Mouse (Mus musculus) kidney, embryonic 14.5 days (tissue): ENCODE measurements around the gene Terb2. TPM values are rescaled to one million over a fixed set of nuclear protein-coding genes. Genes with fewer than 3 reads are reported as not detected.

Source experiments
- ATAC-seq: fragments of 200-750 bp; cut with Nextera tagmentation; 2 replicates; pipeline ENCODE4 v1.8.0; 2017; ENCODE audit warnings: moderate number of reproducible peaks, mild to moderate bottlenecking, moderate TSS enrichment, moderate library complexity; ENCODE audit not compliant: low FRiP score, low TSS enrichment
- H3K27ac ChIP-seq: fragments of 300-500 bp; sonication (generic); 2 replicates; pipeline ENCODE4 v1.5.1; 2014; ENCODE audit warnings: low read depth, mild to moderate bottlenecking, low read length, moderate library complexity, mixed read lengths
- H3K27me3 ChIP-seq: fragments of 300-500 bp; sonication (generic); 2 replicates; pipeline ENCODE4 v1.6.1; 2014; ENCODE audit warnings: mild to moderate bottlenecking, low read length; ENCODE audit not compliant: control insufficient read depth, insufficient read depth
- H3K36me3 ChIP-seq: fragments of 300-500 bp; sonication (generic); 2 replicates; pipeline ENCODE4 v1.6.1; 2014; ENCODE audit warnings: low read length, mixed read lengths; ENCODE audit not compliant: control insufficient read depth, insufficient read depth
- H3K4me1 ChIP-seq: fragments of 300-500 bp; sonication (generic); 2 replicates; pipeline ENCODE4 v1.6.1; 2014; ENCODE audit warnings: low read length, mixed read lengths; ENCODE audit not compliant: control insufficient read depth, insufficient read depth
- H3K4me2 ChIP-seq: fragments of 300-500 bp; sonication (generic); replicated peaks from 2 replicates; pipeline ENCODE4 v1.6.1; 2014; ENCODE audit warnings: low read depth, mild to moderate bottlenecking, low read length
- H3K4me3 ChIP-seq: fragments of 300-500 bp; sonication (generic); 2 replicates; pipeline ENCODE4 v1.5.1; 2014; ENCODE audit warnings: mild to moderate bottlenecking, low read length
- H3K9ac ChIP-seq: fragments of 300-500 bp; sonication (generic); 2 replicates; pipeline ENCODE4 v1.6.1; 2014; ENCODE audit warnings: low read depth, mild to moderate bottlenecking, low read length, moderate library complexity
- H3K9me3 ChIP-seq: fragments of 300-500 bp; sonication (generic); 2 replicates; pipeline ENCODE4 v1.6.1; 2016; ENCODE audit warnings: low read length; ENCODE audit not compliant: control insufficient read depth
- WGBS: fragments of 180-500 bp; shearing (Covaris S2); extraction: QIAGEN DNeasy Blood & Tissue Kit; methylation state at CpG from one replicate; pipeline ENCODE4 v1.1.7; 2014; 5-methylcytosine and 5-hydroxymethylcytosine counted together
- polyA plus RNA-seq: library from polyadenylated mRNA; unstranded; fragments of >200 nt; fragmentation: Nextera tagmentation; extraction: Ambion mirVana; gene quantifications from 2 replicates; pipeline ENCODE4 v1.2.1, GENCODE M21; 2014

The Terb2 gene
- polyA plus RNA-seq, 1 experiment from 2014 or later, result not detected

DNA sequence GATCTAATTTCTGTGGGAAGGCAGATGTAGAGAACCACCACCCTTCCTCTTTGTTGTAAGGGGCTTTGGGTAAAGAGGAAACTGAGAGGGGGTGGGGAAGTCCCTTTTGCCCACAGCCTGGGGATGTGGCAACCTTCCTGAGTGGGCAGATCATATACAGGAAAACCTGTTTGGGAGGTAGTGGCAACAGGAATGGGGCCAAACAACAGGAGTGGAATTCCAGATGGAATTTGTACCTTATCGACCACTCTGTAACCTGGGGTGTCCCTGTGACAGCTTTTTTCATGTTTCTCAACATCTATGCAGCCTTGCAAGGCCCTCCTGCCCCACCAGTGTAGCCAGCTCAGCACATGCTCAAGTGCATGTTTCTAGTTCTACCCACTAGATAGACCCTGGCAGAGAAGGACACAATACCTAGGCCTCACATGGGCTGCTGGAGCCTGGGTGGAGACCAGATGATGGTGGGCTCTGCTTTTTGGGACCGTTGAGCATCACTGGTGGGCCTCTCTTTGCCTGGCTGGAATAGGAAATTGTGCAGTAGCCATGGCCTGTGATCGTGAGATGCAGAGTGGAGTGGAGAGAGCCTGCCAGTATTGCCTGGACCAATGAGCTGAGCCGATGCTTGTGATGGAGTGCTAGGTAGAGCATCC lies 29.9 kb upstream of the Terb2 start:
- Histone ChIP-seq H3K36me3 (peaks cover 10% of the 10 kb centered on the region; the same call in 1 of the 2 replicates), H3K4me2 (no peak overlapping the region), H3K27me3 (no peaks in the 10 kb centered on the region), H3K9me3 (no peaks in the 10 kb centered on the region), H3K9ac (no peak overlapping the region), H3K4me1 (no peaks in the 10 kb centered on the region), H3K27ac (no peak overlapping the region), H3K4me3 (no peak overlapping the region)
- no peak for ATAC-seq
- WGBS, result 86% methylated on average over 4 of the region's 4 CpGs

GRCm38 (mm10) chr2:122157561-122157960 lies 28.5 kb upstream of the Terb2 start:
- H3K9me3 ChIP-seq, result no peaks in the 10 kb centered on the region
- no peaks in the 10 kb centered on the region for H3K4me1 ChIP-seq
- no peaks in the 10 kb centered on the region; the same call in 1 of the 2 replicates for H3K36me3 ChIP-seq
- no peak overlapping the region for H3K4me2 ChIP-seq
- H3K9ac ChIP-seq, result no peak overlapping the region
- no peaks in the 10 kb centered on the region for H3K27me3 ChIP-seq
- no peak for ATAC-seq
- no peak overlapping the region for H3K27ac ChIP-seq
- no peak overlapping the region for H3K4me3 ChIP-seq

DNA sequence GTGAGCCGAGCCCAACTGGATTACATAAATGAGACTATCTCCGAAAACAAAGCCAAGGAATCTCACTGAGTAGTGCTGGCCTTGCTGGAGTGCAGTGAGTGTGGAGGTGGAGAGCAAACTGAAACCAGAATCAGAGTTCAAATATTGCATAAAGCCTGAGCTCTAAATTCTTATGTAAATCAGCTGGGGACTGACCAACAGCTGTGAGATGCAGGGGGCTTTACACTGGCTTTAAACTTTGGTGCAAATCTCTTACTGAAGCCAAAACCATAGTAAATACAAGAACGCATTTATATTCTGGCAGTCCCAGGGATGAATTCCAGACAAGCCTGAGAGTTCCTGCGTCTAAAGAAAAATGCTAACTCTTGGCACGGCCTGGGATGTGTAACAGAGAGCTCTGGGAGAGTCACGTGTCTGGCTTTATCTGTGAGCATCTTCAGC lies 27.7 kb upstream of the Terb2 start:
- Histone ChIP-seq H3K27me3 (no peaks in the 10 kb centered on the region), H3K4me1 (no peaks in the 10 kb centered on the region), H3K36me3 (no peaks in the 10 kb centered on the region; the same call in 1 of the 2 replicates), H3K27ac (no peak overlapping the region), H3K9ac (no peak overlapping the region), H3K9me3 (no peaks in the 10 kb centered on the region), H3K4me2 (no peak overlapping the region), H3K4me3 (no peak overlapping the region)
- 74% methylated on average over 6 of the region's 6 CpGs for WGBS
- no peak for ATAC-seq

- H3K27me3 ChIP-seq, result no peaks in the 10 kb centered on the region
- H3K4me3 ChIP-seq, result no peak overlapping the region
- no peaks in the 10 kb centered on the region for H3K4me1 ChIP-seq
- H3K9me3 ChIP-seq, result no peaks in the 10 kb centered on the region
- 72% methylated on average over 6 of the region's 6 CpGs for WGBS
- no peak overlapping the region for H3K9ac ChIP-seq
- H3K4me2 ChIP-seq, result no peak overlapping the region
- H3K27ac ChIP-seq, result no peak overlapping the region
- ATAC-seq, result no peak
- H3K36me3 ChIP-seq, result no peaks in the 10 kb centered on the region
Measured at GRCm38 (mm10) chr2:122159667-122160066, 26.4 kb upstream of the Terb2 start.

- Histone ChIP-seq H3K9me3 (no peaks in the 10 kb centered on the region), H3K36me3 (no peaks in the 10 kb centered on the region), H3K4me1 (no peaks in the 10 kb centered on the region), H3K4me2 (no peak within 1 kb of the TSS), H3K27ac (no peak within 1 kb of the TSS), H3K9ac (no peak within 1 kb of the TSS), H3K27me3 (no peaks in the 10 kb centered on the region), H3K4me3 (no peak within 1 kb of the TSS)
- ATAC-seq, result 0 out of 2 replicates have a peak, but pooled peaks have one; percentile 53
- WGBS, result 56% methylated on average over 2 of the region's 2 CpGs
Measured at GRCm38 (mm10) chr2:122160680-122161079, 25.4 kb upstream of the Terb2 start, which contains the start of gene Trim69. TSS of gene Trim69 (plus strand) at chr2:122160700.

GRCm38 (mm10) chr2:122161542-122161941 lies 24.5 kb upstream of the Terb2 start:
- Histone ChIP-seq H3K4me1 (no peaks in the 10 kb centered on the region), H3K27ac (no peak overlapping the region), H3K4me2 (no peak overlapping the region), H3K4me3 (no peak overlapping the region), H3K27me3 (no peaks in the 10 kb centered on the region), H3K36me3 (no peaks in the 10 kb centered on the region), H3K9ac (no peak overlapping the region), H3K9me3 (no peaks in the 10 kb centered on the region)
- peak; percentile 64; the same call in 1 of the 2 replicates for ATAC-seq
- 38% methylated on average over 4 of the region's 4 CpGs for WGBS

DNA sequence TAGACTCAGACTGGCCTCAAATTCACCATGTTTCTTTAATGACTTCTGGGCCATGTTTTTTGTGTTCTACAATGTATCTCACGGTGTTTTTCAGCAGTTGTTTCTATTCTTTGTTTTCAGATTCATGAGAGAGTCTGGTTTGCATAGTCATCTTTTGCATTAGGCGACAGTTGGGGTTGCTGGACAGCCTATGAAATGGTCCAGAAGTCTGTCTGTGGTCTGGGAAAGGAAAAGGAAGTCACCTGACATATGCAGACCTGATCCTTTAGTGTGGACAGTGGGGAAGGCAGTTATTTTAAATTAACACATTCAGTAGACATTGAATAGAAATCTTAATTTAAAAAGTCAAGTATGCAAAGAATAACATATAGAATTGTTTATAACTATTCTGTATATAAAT lies 23.5 kb upstream of the Terb2 start:
- no peak for ATAC-seq

GRCm38 (mm10) chr2:122163430-122164195 lies 22.5 kb upstream of the Terb2 start:
- Histone ChIP-seq H3K4me2 (no peak overlapping the region), H3K36me3 (no peaks in the 10 kb centered on the region), H3K4me1 (no peaks in the 10 kb centered on the region), H3K9me3 (no peaks in the 10 kb centered on the region), H3K27me3 (no peaks in the 10 kb centered on the region), H3K9ac (no peak overlapping the region), H3K4me3 (no peak overlapping the region), H3K27ac (no peak overlapping the region)
- ATAC-seq, result no peak
- 57% methylated on average over 13 of the region's 13 CpGs for WGBS

More for the DNA sequence above, 23.5 kb upstream of the Terb2 start:
- Histone ChIP-seq H3K9me3 (no peaks in the 10 kb centered on the region), H3K4me1 (no peaks in the 10 kb centered on the region), H3K27me3 (no peaks in the 10 kb centered on the region), H3K27ac (no peak overlapping the region), H3K4me2 (no peak overlapping the region), H3K36me3 (no peaks in the 10 kb centered on the region), H3K9ac (no peak overlapping the region), H3K4me3 (no peak overlapping the region)
- WGBS, result 73% methylated on average over 2 of the region's 2 CpGs

- no peak for ATAC-seq
- H3K27ac ChIP-seq, result no peak overlapping the region
- H3K9me3 ChIP-seq, result no peaks in the 10 kb centered on the region
- H3K36me3 ChIP-seq, result no peaks in the 10 kb centered on the region
- H3K9ac ChIP-seq, result no peak overlapping the region
- H3K4me2 ChIP-seq, result no peak overlapping the region
- 84% methylated on average over 11 of the region's 11 CpGs for WGBS
- no peak overlapping the region for H3K4me3 ChIP-seq
- H3K4me1 ChIP-seq, result no peaks in the 10 kb centered on the region
- no peaks in the 10 kb centered on the region for H3K27me3 ChIP-seq
Measured at GRCm38 (mm10) chr2:122164293-122164692, 21.8 kb upstream of the Terb2 start.
